Mouse (Mus musculus) spleen, adult 2 months (tissue): ENCODE data around the gene Pard6a.

Experiments
- CTCF ChIP-seq: fragments of 200-500 bp; IDR thresholded peaks from 2 replicates; pipeline ENCODE4 v1.5.1; 2011; ENCODE audit warnings: mild to moderate bottlenecking, inconsistent platforms; ENCODE audit not compliant: insufficient read depth, insufficient read length, insufficient replicate concordance; ENCODE audit errors: extremely low read depth
- POLR2A ChIP-seq: fragments of 200-500 bp; IDR thresholded peaks from 2 replicates; pipeline ENCODE4 v1.6.1; 2011; ENCODE audit warnings: low read depth, low read length, inconsistent platforms

DNA sequence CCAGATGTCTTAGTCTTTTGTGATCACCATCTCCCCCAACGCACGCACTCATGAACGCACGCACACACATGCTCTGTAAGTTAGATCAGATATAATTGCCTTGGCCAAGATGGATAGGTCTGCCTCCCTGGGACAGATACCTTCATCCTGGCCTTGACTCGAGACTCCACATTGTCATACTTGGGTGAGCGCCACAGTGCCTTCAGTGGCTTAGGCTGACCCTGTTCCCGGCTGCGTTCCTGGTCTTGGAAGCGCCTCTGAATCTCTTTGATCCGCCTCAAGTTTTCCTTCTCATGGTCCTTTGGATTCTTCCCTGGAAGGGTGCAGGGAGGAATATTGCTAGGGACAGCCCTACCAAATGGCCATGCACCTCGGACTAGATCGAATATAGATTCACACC, 5.5 kb downstream of the Pard6a start:
- TF ChIP-seq CTCF (no peak), POLR2A (no peak)
